Mouse (Mus musculus) cortical plate, adult 2 months (tissue): ENCODE results near the gene Slc4a11. TPM values are rescaled to one million over a fixed set of nuclear protein-coding genes. Genes with fewer than 3 reads are reported as not detected.
A peak's percentile ranks its signal among the peaks of the same experiment; 100 is the strongest.

Experiments used
- H3K27ac ChIP-seq: fragments of 200-500 bp; 2 replicates; pipeline ENCODE4 v1.5.1; 2012; ENCODE audit warnings: low read length, control low read depth, inconsistent platforms; ENCODE audit not compliant: insufficient read depth
- H3K4me1 ChIP-seq: fragments of 200-500 bp; 2 replicates; pipeline ENCODE4 v1.6.1; 2011; ENCODE audit warnings: low read length; ENCODE audit not compliant: control insufficient read depth, insufficient read depth
- H3K4me3 ChIP-seq: fragments of 200-500 bp; 2 replicates; pipeline ENCODE4 v1.5.1; 2011; ENCODE audit warnings: mild to moderate bottlenecking, low read length, control low read depth; ENCODE audit not compliant: insufficient read depth
- CTCF ChIP-seq: fragments of 200-500 bp; IDR thresholded peaks from 2 replicates; pipeline ENCODE4 v1.5.1; 2011; ENCODE audit warnings: mild to moderate bottlenecking, control low read depth, low read length; ENCODE audit not compliant: insufficient read depth; ENCODE audit errors: extremely low read depth
- POLR2A ChIP-seq: fragments of 200-500 bp; IDR thresholded peaks from 2 replicates; pipeline ENCODE4 v1.6.1; 2011; ENCODE audit warnings: mild to moderate bottlenecking, low read length, control low read depth; ENCODE audit not compliant: insufficient read depth; ENCODE audit errors: extremely low read depth
- polyA plus RNA-seq: library from polyadenylated mRNA; depleted of rRNA; stranded (reverse); fragments of >200 nt; gene quantifications from 2 replicates; pipeline ENCODE4 v1.2.3, GENCODE M21; 2012

Slc4a11 gene
- polyA plus RNA-seq, 1 experiment: 1.8 TPM

DNA sequence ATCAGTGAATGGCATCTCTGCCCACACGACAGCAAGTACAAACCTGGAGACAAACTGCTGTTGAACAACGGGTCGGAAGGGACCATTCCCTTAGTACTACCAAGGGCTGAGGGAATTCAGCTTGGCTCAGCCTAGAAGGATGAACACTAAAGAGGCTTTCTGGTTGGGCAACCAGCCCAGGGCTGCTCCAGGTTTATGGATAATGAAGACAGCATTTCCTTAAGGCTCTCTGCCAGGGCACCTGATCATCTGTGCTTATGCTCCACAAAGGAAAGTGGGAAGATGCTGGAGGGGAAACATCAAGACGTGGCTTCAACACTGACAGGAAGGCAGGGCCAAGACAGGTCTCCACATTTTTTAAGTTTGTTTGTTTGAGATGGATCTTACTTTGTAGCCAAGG, 27.1 kb upstream of the Slc4a11 start:
- no peak overlapping the region for H3K27ac ChIP-seq
- TF ChIP-seq CTCF (no peak), POLR2A (no peak)
- H3K4me3 ChIP-seq: no peak overlapping the region

DNA sequence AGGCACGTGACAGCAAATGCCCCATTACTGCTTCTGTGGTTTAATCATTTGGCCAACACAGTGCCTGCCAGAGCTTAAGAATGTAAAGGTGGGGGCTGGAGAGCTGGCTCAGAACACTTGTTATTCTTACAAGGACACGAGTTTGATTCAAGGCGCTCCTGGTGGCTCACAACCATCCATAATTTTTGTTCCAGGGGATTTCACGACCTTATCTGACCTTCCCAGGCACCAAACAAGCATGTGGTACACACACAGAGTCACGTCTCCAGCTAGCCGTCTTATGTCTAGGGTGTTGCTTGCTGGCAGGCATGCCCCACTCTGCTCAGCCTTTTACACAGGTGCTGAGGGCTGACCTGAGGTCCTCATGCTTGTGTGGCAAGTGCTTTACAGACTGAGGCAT, 20.6 kb upstream of the Slc4a11 start:
- H3K27ac ChIP-seq: no peak overlapping the region
- H3K4me3 ChIP-seq: no peak overlapping the region
- TF ChIP-seq POLR2A (no peak), CTCF (no peak)
- peaks cover 4% of the 10 kb centered on the region; the same call in 1 of the 2 replicates for H3K4me1 ChIP-seq

More for the DNA sequence above, 27.1 kb upstream of the Slc4a11 start:
- H3K4me1 ChIP-seq: peaks cover 4% of the 10 kb centered on the region; the same call in 1 of the 2 replicates

DNA sequence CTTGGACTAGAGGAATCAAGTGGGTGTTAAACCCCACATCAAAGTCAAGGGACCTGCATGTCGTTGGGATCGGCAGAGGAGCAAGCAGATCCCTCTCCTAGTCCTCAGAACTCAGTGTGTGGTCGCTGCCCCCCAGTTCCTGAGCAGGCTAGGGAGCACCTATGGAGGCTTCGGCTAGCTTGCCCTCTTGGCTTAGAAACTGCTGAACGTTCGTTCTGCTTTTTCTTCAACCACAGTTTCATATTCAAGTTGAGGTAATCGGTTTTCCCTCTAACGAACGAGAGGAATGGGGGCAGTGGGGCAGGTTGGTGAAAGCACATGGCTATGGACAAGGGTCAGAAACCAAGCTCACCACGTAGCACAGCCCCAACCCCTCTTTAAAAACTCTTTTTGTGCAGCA, 9.7 kb upstream of the Slc4a11 start:
- no peak for TF ChIP-seq POLR2A
- no peak for TF ChIP-seq CTCF
- no peaks in the 10 kb centered on the region for H3K4me1 ChIP-seq
- H3K27ac ChIP-seq: no peak overlapping the region
- H3K4me3 ChIP-seq: no peak overlapping the region

DNA sequence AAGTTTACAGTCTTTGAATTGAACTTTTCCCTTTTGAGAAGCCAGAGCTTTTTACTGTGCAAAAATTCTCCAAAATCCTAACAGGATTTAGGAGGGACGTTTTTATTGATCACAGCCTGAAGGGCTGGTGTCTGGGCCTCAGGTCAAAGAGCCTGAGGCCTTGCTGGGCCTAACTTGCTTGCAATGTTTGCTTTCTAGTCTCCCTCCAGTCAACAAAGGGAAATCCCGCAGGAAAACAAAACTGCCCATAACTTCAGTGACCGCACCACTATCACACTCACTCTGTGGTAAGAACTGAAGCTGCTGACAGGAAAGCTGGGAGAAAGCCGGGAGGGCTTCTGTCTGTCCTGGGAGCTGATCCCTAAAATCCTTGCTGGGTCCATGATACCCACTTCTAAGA, 9.3 kb upstream of the Slc4a11 start:
- no peaks in the 10 kb centered on the region for H3K4me1 ChIP-seq
- H3K4me3 ChIP-seq: no peak overlapping the region
- TF ChIP-seq POLR2A (no peak), CTCF (no peak)
- no peak overlapping the region for H3K27ac ChIP-seq

DNA sequence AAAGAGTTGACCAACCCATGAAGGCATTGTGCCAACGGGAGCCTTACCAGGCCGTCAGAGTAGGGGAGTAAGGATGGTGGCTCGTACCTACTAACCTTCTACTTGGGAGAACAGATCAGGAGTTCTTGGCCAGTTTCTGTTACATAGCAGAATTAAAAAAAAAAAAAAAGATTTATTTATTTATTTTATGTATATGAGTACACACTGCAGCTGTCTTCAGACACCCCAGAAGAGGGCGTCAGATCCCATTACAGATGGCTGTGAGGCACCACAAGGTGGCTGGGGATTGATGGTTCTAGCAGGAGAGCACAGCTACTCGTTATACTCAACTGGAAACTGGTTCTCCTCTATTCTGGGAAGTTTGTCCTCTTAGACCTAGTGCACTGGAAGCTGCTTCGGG, 7.9 kb upstream of the Slc4a11 start:
- Histone ChIP-seq H3K27ac (no peak overlapping the region), H3K4me3 (no peak overlapping the region), H3K4me1 (no peaks in the 10 kb centered on the region)
- TF ChIP-seq CTCF (no peak), POLR2A (no peak)

DNA sequence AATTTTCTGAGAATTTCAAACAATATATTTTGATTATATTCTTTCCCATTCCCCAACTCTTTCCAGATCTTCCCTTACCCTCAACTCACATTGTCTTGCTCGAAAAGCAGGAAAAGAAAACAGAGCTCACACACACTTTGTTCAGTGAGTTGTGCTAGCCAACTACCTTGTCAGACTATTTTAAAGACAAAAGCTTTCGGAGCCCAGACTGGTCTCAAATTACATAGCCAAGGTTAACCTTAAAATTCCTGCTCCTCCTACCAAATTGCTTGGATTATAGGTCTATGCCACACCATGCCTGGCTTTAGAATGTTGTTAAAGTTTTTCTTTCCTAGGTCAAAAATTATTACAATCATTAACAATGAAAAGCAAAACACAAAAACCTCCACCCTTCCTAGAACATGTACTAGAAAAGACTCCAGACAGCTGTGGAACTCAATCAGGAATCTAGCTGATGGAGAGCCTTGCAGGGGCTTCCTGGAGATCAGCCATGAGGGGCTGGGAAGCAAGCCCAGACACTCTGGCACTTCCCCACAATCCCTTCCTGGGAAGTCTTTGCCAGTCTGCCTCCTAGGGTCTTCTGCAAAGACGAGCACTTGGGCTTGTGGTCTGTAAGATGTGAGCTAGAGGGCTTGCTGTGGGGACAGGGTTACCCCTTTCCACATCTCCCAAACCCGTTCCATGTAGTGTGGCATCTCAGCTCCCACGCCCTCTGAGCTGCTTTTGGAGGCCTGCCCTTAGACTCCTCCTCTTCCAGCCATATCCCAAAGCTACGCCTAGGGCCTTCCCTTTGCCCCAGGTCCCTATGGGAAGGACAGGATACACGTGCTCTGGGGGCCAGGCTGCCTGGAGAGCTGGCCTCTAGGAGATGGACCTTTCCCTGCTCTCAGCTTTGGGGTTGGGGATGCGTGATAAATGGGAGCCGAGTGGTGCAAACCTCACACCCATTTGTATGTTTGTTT, 7.0 kb upstream of the Slc4a11 start:
- no peak overlapping the region for H3K27ac ChIP-seq

DNA sequence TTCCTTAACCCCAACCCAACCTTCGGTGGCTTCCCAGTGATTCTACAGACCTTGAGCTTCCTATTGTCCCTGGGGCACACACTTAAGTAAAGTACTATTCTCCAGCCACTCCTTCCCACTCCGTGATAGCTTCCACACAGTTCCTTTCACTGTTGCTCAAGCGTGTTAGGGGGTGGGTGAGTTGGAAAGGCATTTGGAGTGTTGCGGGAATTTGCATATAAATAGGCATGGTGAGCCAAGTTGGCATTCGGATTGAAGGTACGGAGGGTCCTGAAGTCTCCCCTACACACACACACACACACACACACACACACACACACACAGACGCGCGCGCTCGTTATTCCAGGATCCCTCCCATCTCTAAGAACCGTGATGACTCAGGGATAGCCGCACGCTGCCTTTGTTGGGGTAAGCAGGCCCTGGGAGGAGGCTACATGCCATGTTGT, 525 bp upstream of the Slc4a11 start:
- Histone ChIP-seq H3K4me1 (no peaks in the 10 kb centered on the region), H3K4me3 (peak overlapping the region; percentile 30; the same call in 1 of the 2 replicates), H3K27ac (no peak overlapping the region)
- TF ChIP-seq POLR2A: no peak
- no peak for TF ChIP-seq CTCF

More for the DNA sequence above, 7.0 kb upstream of the Slc4a11 start:
- no peak for TF ChIP-seq POLR2A
- Histone ChIP-seq H3K4me3 (no peak overlapping the region), H3K4me1 (no peaks in the 10 kb centered on the region)

DNA sequence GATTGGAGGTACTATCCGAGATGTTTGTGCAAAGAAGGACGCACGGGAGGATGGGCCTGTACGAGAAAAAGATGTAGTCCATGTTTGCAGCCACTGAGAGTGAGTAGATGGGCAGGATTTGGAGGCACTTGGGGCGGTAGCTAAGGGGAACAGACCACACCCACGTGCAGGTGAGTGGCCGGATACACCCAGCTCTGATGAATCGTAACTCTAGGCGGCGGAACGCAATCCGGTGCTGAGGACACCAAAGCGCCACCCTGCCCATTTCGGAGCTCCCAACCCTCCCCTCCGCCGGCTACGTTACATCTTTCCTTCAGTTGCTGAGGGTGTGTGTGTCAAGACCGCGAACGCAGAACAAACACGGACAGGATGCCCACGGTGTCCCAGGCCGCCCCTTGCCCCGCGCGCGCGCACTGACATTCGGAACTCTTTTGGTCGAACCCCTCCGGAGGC, 593 bp downstream of the Slc4a11 start:
- Histone ChIP-seq H3K4me3 (peak overlapping the region; percentile 30), H3K4me1 (no peaks in the 10 kb centered on the region), H3K27ac (no peak overlapping the region)
- TF ChIP-seq CTCF (no peak), POLR2A (no peak)

DNA sequence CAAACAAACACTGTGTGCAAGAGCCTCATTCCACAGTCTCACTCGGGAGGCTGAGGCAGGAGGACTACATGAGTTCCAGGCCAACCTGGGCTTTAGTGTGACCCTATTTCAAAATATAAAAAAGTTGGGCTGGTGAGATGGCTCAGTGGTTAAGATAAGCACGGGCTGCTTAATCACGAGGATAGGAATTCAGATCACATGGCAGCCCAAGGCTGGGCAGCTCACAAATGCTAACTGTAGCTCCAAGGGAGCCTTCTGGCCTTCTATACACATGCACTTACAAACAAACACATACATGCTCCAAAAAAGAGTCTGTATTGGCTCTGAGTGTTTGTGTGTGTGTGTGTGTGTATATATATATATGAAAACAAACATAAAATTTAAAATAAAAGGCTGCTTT, 3.8 kb downstream of the Slc4a11 start:
- Histone ChIP-seq H3K4me3 (no peak overlapping the region), H3K27ac (no peak overlapping the region), H3K4me1 (no peaks in the 10 kb centered on the region)
- TF ChIP-seq POLR2A (no peak), CTCF (no peak)

DNA sequence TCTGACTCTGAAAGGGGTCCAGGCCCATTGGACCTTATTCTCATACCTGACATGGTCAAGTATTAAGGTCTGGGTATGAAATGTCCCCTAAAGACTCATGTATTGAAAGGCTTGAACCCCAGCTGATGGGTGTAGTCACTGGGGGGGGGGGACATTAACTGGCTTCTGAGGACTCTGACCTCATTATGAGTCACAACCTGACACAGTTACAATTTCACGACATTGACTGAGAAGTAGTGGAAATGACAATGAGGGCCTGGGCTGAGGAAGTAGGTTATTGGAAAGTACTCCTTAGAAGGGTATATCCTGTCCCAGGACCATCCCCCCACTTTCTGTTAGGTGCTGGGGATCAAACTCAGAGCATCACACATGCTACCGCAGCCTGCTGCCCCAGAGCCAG, 8.3 kb downstream of the Slc4a11 start:
- H3K4me1 ChIP-seq: no peaks in the 10 kb centered on the region
- no peak overlapping the region for H3K4me3 ChIP-seq
- no peak for TF ChIP-seq CTCF
- TF ChIP-seq POLR2A: no peak
- no peak overlapping the region for H3K27ac ChIP-seq
